9 mouse cellular contexts compared by ENCODE assay signal in the genomic region with DNA sequence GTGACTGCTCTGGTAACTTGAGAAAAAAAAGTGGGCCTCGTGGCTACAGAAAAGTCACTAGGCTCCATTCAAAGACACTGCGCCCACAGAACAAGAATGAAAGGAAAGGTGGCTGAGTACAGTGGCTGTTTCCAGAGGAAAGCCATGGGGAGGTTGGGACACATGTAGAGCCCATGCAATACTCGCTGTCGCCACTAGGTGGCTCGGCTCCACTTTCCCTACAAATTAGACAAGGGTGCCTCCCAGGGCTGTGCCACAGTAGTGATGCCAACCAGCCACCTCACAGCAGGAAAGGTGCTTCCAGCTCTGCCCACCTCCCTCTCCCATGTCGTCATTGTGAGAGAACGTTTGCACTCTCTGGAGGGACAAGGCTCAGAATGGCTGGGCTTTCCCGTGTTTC.
DNase-seq lines count a peak whose midpoint lies in the region; ATAC-seq and TF ChIP-seq lines count a peak whose summit lies in the region.
"Had no signal": no experiment of that assay in that cellular context is flagged by ENCODE, and none has a peak within 500 bp of the region (broad histone marks: within the 10 kb centered on the region; RNA-seq: fewer than 3 reads in every experiment).

No protein-coding gene starts in this region.

- H3K4me1 ChIP-seq in cerebellum, adult 2 months (ENCODE audit: control insufficient read depth, insufficient read depth, low read length), result no peaks in the 10 kb centered on the region
- H3K4me1 ChIP-seq: limb, embryonic 13.5 days had no signal

- no peak overlapping the region for H3K27ac ChIP-seq in cerebellum, adult 2 months (ENCODE audit: insufficient read depth, low read length)
- H3K27ac ChIP-seq in layer of hippocampus, adult 2 months, result no peak overlapping the region
- H3K27ac ChIP-seq: limb, embryonic 13.5 days had no signal

- DNase-seq in cerebellum, adult 2 months, result peak in 1 of 2 experiments; percentile 31
- DNase-seq in layer of hippocampus, adult 2 months (ENCODE audit: low spot score in 2 of 2), result peak in 1 of 2 experiments; percentile 34
- no peak for DNase-seq in layer of hippocampus, postnatal 36 days
- peak; percentile 83 for DNase-seq in ZHBTc4 (ENCODE audit: low read depth, low spot score)
- no peak for DNase-seq in heart, adult 11 months

- TF ChIP-seq CTCF in cerebellum, adult 2 months (IDR thresholded peaks at IDR 0.05; ENCODE audit: borderline replicate concordance, insufficient read depth, low read depth, low read length), result peak; percentile 61; the same call in 1 of the 2 replicates
- TF ChIP-seq CTCF in layer of hippocampus, adult 2 months (conservative IDR thresholded peaks at IDR 0.05), result peak; percentile 82

- 47% methylated on average over 8 of the region's 8 CpGs for WGBS in cerebellum, adult 2 months

- no peak for ATAC-seq in cerebellum, adult (ENCODE audit: insufficient number of reproducible peaks, low FRiP score, low TSS enrichment)
- ATAC-seq in megakaryocyte progenitor cell, adult 5-6 weeks (replicated peaks; ENCODE audit: poor library complexity), result peak; percentile 37; the same call in 1 of the 2 replicates
- no peak for ATAC-seq in inflammation-experienced regulatory T-cells, adult 6 months

- no peak for TF ChIP-seq POLR2A in cerebellum, adult 2 months (IDR thresholded peaks at IDR 0.05; ENCODE audit: borderline replicate concordance, insufficient read depth, low read length)

- H3K27me3 ChIP-seq in cerebellum, adult 2 months (ENCODE audit: control insufficient read depth, insufficient read depth, low read length), result no peaks in the 10 kb centered on the region
- H3K27me3 ChIP-seq: limb, embryonic 13.5 days had no signal

- no peak overlapping the region for H3K4me3 ChIP-seq in cerebellum, adult 2 months (replicated peaks; ENCODE audit: insufficient read depth, low read depth, low read length)
- no peak overlapping the region for H3K4me3 ChIP-seq in layer of hippocampus, adult 2 months
- H3K4me3 ChIP-seq: limb, embryonic 13.5 days had no signal
